Mouse (Mus musculus) hematopoietic multipotent progenitor cell, adult 10-12 weeks (in vitro differentiated cells): ENCODE data around the gene Hrk. TPM values are rescaled to one million over a fixed set of nuclear protein-coding genes. Genes with fewer than 3 reads are reported as not detected.

ENCODE experiments used
- polyA plus RNA-seq: library from polyadenylated mRNA; stranded (reverse); fragments of >175 nt; gene quantifications from 2 replicates; pipeline ENCODE4 v1.2.3, GENCODE M21; 2012; ENCODE audit warnings: low replicate concordance

Hrk gene
- not detected in 2 replicates for polyA plus RNA-seq

DNA sequence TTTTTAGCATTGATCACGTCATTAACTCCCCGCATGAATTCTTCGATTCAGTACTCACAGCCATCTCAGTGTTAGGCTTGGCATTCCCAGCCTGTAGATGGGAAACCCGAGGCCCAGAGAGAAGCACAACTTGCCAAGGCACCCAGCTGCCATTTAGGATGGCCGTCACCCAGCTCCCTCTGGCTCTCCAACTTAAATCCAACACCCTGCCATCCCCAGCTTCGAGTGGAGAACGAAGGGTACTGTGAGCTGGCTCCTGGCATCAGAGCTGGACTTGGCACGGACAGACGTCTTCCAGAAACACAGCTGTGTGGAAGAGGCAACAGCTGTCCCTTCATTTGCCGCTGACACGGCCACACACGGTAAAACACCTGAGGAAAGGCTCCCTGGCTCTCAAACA, at the start of gene Hrk:
Gene Hrk, plus strand, starts transcription at position 68 of the 400 bp plus-strand sequence.

GRCm38 (mm10) chr5:118154839-118155564, 9.4 kb upstream of the Hrk start, which contains the start of gene Fbxw8:
Gene Fbxw8, minus strand, starts transcription at chr5:118155464.

Other genes with a start within 250 kb of the Hrk start
- 6.6 and 8.5 TPM in 2 replicates for gene Fbxo21, start 187.9 kb upstream of the Hrk start, polyA plus RNA-seq
- gene Tesc, start 136.9 kb upstream of the Hrk start, polyA plus RNA-seq, result 8.2 and 30.2 TPM in 2 replicates
- gene Fbxw8, start 9.2 kb upstream of the Hrk start, polyA plus RNA-seq, result 12.7 and 13.4 TPM in 2 replicates
- gene Rnft2, start 80.5 kb downstream of the Hrk start, polyA plus RNA-seq, result 1.3 and 2.7 TPM in 2 replicates
- gene 2410131K14Rik, start 80.6 kb downstream of the Hrk start, polyA plus RNA-seq, result 2.4 and 3.0 TPM in 2 replicates